Mouse (Mus musculus): ENCODE measurements at regions not wholly inside any gene's neighbourhood (a gene's known extent, or its start where the extent isn't known, plus 50 kb on each side); places are given as distances from the start of the nearest gene placed in this dataset.

DNA sequence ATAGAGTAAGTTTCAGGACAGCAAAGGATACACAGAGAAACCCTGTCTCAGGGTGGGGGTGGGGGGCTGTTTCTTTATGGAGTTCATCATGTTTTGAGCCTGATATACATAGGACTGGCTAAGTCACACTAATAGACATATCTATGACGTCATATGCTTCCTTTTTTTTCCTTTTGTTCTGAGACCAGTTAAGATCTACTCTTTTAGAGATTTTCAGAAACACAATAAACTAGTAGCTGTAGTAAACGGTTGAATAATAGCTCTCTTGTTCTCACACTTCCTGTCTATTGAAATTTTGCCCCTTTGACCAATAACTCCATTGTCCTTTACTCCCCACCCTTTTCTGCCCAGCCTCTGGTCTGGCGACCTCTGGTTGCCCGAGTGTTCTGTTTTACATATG is 382.6 kb upstream of the Jarid2 start:
- no peak for DNase-seq (ENCODE audit: low spot score)

DNA sequence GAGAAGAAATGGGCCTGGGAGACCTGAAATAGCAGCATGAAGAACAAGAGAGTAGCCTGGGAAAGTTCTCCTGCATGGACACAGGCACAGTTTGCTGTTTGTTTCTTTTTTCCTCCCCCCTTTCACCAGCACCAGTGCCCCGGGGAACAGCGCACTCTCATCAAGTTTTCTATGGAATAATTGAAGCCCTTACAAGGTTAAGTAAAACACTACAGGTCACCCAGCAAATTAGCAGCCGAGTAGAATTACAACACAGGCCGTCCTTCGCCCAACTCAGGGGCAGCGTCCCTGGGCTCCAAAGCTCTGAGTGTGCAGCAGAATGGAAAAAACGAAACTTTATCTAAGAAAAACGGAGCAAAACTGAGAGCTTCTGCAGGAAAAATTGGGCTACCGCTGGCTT is 381.6 kb upstream of the Jarid2 start:
- DNase-seq (ENCODE audit: low spot score) = no peak

DNA sequence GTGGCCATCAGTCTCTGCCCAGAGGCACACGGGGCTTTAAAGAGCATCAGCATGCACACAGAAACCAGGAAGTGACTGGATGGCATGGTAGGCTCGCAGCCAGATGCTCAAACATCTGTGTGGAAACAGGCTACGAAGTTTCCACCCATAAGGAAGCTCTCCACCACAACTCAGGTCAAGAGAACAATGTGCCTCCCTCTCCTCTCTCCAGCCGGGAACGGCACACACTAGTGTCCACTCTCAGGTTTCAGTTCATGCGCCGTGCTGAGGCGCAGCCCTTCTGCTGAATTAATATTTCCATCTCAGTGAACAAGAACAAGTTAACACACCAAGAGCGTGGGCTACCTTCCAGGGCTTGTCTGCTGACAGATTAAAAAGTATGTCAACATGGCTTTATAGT is 375.4 kb upstream of the Jarid2 start:
- DNase-seq (ENCODE audit: low spot score) = no peak

DNA sequence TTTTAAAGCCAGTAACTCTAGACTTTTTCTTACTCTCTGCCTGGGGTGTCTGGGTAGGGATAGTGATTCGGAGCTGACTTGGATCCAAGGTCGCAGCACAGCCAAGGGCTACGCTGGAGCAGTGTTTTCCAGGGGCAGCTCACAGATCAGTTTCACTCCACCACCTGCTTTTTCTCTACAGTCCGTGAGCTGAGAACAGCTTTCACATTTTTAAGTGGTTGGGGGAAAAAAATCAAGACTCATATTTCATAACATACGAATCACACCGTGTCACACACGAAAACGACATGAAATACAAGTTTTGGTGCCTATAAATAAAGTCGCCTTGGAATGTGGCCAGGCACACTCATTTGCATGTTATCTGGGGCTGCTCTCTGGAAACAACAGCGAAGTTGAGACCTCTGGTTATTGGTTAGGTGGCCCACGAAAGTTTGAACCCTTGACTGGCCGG is 373.5 kb upstream of the Jarid2 start:
- no peak for DNase-seq (ENCODE audit: low spot score)

DNA sequence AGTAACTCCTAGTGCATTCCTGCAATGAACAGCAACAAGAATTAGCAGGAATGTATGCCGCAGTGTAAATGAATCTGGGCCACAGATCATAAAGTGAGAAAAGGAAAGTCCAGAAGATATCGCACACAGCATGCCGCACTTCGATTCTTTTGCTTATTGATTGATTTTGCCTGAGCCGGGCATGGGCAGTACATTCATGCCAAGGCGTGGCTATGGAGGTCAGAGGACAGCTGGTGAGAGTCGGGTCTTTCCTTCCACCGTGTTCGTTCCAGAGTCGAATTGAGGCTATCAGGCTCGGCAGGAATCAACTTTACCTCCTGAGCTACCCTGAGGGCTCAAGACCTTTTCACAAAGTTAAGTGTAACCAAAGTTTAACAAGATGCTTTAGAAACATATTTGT is 372.3 kb upstream of the Jarid2 start:
- no peak for DNase-seq (ENCODE audit: low spot score)

DNA sequence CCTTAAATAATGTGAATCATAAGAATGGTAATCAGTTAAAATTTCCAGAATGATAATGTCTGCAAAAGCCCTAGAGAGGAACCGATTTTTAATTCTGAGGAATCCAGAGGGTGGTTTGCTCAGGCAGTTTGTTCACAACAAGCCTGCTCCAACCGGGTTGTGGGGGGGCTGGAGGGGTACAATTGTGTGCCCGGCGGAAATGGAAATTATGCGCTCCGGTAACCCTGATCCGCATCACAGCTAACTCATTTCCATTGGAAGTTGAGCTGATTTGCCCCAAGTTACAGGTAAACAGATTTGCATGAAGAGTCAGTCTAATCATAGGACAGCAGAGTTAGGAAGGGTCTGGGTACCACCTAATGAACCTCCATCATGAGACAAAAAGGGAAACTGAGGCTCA is 369.9 kb upstream of the Jarid2 start:
- no peak for DNase-seq (ENCODE audit: low spot score)

DNA sequence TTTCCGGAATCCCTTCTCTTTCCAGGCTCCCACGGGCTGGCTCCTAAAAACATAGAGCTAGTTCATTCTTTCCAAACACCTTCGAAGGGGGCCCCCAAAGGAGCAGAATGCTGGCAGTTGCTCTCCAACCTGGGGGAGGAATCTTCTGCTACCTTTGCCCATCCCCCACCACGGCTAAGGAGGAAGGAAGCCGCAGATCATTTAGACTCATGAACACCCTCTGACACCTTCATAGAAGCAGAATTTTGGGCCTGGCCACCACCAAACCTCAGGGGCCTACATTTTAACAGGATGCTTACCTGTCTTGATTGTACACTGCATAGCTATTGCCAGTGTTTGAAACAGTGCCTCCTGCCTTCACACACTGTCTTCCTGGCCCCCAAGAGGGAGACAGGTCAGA is 369.3 kb upstream of the Jarid2 start:
- no peak for DNase-seq (ENCODE audit: low spot score)

DNA sequence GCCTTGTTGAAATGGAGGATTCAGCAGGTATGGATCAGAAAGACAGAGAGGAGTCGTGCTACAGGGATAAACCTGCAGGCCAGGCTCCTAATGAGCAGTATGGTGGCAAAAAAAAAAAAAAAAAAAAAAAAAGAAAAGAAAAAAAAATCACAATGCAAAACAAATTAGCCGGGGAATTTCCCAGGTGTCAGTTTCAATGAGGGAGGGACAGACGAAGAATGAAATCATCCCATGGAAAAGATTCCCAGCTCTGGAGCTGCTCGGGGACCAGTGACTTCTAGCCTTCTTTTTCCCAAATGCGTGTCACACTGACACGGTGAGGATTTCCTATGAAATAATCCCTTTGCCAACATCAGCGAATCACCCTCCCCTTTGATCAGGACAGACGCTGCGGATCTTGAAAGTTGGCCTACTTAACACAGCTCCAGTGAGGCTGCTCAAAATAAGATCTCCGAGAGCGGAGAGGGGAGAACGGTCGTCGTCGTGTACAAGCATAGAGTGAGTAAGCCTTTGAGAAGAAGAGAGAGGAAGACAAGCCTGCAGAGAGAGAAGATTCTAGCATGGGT is 368.5 kb upstream of the Jarid2 start:
- no peak for DNase-seq (ENCODE audit: low spot score)

DNA sequence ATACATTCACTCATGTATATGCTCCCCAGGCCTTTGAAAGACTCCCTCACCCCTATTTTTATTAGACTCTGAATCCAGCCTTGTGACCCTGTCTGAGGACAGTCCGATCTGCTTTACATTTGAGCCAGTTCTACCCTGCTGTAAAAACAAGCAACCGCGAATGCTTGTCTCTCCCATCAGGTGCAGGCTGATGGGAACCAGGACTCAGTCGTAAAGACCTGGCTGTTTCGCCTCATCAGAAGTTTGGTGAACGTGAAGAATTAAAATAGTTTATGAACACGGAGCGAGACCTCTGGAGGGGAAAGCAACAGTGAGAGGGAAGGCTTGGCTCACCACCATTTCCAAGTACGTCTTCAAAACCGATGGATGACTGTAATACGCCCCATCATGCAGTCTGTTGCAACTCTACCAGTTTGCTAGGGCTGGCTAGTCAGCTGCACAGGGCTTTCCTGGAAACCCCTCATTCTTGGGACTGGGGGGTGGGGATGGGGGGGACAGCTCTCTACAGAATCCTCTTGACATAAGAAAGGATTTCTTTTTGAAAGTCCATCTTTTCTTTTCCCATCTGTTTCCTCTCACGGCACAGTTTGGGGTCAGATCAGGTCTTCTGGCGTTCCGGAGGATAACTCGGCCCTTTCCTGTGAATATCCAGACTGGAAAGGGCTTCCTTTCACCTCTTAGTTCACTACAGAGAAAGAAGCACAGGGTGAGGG is 366.8 kb upstream of the Jarid2 start:
- DNase-seq (ENCODE audit: low spot score) = no peak

DNA sequence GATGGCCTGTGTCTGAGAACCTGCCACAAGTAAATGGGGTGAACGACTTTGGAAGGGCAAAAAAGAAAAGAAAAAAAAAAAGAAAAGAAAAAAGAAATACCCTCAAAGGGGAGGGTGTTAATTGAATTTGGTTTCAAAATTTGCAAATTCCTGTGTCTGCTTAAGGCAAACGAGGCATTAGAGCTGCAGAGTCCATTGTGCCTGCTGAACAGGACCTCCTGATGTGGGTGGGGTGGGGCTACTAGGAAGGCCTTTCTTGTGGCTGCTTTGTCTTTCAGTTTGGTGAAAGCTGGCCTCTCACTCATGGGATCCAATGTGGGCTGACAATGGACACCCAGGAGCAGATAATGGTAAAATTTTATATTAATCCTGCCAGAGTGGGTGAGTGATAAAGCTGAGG is 366.3 kb upstream of the Jarid2 start:
- no peak for DNase-seq (ENCODE audit: low spot score)

DNA sequence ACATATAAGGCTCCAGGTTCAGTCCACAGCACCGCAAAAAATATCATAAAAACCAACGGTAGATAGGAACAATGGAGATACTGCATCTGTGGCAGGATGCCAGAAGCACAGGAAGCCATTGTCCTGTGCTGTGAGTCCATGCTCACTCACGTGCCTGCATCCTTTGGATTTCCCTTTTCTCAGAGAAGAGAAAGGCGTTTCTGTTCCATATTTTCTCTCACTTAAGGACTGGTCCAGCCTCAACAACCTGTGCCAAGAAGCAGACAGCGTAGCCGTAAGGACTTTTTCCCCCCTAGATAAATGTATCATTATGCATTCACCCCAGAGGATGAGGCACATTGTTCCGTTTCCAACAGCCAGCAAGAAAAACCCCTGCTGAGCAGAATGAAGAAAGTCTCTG is 360.0 kb upstream of the Jarid2 start:
- no peak for DNase-seq (ENCODE audit: low spot score)

DNA sequence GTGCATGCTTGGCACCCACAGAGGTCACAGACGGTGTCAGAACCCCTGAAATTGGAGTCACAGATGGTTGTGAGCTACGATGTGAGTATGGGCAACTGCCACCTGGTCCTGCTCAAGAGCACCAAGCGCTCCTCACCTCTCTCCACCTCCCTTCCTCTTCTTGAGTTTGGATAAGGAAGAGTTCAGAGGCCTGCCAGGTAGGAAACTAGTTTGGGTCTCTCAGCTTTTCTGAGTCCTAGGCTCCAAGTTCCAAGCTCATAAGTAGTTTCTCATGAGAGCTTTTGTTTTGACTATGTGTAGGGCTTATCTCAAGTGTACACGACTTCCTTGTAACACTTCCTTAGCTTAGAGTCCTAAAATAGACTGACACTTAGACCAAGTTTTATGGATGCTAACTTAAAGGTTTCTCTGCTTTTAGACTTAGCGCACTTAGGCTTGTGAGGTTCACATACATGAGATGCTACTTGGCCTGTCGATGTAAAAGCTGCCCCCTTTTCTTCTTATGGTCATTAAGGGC is 356.9 kb upstream of the Jarid2 start:
- no peak for DNase-seq (ENCODE audit: low spot score)

DNA sequence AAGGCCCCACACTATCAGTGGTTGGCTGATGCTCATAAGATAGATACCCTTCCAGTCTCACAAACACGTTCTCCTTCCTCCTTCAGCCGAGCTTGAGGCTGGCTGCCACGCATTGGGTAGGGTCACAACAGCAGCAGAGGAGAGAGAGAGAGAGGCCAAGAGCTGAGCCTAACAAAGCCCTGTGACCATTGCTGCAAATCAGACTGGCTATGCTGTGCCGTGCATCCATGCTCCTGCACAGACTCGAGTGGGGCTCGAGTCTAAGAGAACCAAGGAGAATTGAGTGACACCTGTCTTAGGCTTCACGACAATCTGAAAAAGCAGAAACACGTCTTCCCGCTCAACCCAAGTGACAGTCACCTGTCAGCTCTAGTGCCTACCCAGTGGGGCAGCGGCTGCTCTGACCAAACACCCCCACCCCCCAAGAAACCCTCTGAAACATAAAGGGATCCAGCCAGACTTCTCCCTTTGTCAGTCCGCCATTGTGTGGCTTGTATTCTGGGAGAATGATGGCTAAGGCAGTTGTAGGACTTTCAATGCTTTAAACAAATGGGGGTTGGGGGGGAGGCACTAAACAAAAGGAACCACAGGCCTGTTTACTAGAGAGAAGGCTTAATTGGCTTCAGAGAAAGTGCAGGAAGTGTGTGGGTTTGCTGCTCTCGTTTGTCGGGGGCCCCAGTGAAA is 353.7 kb upstream of the Jarid2 start:
- no peak for DNase-seq (ENCODE audit: low spot score)

DNA sequence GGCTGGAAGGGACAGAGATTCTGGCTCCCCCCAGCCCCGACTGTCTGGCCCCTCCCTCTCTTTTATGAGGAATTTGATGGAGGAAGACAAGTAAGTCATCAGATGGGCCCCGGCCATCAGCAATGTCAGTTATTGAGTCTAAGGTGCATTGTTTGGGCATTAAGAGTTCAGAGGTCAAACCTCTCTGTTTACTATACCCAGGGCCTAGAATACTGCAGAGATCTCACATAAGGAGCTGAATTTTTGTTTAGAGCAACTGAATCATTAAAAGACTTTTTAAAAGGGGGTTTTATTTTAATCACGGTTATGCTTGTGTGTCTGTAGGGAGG is 353.1 kb upstream of the Jarid2 start:
- no peak for DNase-seq (ENCODE audit: low spot score)

DNA sequence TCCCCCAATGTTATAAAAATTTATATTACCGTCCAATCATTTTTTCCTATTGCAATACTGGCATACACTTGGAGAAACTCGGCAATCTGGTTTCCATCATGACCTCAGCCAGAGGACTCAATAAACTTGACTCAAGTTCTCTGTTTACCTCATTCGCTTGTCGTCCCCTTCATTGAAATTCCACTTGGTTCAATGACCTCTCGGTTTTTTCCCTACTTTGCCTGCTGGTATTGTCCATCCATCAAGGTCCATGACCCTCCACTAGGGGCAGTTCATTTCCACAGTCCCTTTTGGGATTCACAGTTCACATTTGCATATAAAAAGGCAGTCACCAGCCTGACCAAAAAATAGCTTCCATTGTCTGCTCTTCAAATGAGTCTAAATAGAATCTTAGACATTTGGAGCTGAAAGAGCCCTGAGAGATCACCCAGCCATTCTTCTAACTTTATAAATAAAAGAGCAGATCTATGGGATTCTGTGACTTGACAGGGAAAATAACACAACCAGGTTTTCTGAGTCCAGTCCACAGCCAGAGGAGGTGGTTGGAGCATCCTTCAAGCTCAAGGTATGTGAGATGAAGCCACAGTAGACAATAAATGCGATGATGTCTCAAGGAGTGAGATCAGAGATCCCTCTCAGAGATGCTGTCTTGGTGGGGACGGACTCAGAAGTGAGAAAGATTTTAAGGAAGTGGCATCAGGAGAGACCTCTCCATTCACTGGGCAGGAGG is 347.4 kb upstream of the Jarid2 start:
- no peak for DNase-seq (ENCODE audit: low spot score)

DNA sequence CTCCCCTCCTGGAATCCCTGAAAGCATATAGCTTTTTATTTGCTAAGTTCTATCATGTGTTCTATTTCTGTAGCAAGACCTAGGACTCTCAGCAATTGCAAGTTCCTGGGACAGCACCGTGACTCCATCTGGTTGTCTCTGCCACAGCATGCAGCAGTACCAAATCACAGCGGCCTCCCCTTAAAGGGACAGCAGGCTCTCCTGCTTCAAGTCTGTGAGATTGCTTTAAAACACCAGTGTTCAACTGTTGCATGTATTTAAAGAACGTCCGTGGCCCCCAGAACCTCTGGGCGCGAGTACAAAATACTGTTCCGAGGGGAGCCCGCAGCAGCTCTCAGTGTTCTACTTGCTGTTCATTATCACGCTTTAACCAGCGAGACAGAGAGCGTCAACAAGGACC is 346.0 kb upstream of the Jarid2 start:
- DNase-seq (ENCODE audit: low spot score) = no peak

DNA sequence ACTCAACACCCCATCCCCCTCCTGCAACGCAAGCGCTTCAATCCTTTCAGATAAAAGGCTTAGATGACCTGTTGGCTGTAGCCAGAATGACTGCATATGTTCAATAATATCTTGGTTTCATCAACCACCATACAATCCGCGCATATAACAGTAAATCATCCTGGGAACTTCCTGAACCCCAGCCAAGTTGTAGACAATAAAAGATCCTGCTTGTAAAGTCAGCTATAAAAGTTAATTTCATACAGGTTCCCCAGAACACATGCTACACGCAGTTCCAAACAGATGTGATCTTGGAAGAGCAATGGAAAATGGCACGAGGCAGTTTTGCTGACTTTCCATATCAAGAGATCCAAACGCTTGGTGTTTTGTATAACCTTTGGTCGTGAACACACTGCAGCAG is 342.5 kb upstream of the Jarid2 start:
- no peak for DNase-seq (ENCODE audit: low spot score)

DNA sequence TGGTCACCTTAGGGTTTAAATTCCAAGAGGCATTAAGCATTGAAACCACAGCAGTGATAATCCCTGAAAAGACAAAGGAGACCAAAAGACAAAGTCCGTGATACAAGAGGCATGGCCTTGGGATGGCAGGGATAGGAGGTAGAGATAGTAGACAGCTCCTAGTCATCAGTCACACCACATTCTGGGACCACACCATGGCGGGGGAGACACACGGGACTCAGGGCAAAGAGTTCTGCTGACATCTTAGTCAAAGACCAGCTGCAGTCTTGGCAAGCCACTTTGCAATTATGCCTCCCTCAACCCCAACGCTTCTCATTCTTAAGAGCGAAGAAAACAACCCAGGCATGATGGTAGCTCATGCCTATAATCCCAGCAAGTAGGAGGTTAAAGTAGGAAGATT is 339.6 kb upstream of the Jarid2 start:
- no peak for DNase-seq (ENCODE audit: low spot score)

DNA sequence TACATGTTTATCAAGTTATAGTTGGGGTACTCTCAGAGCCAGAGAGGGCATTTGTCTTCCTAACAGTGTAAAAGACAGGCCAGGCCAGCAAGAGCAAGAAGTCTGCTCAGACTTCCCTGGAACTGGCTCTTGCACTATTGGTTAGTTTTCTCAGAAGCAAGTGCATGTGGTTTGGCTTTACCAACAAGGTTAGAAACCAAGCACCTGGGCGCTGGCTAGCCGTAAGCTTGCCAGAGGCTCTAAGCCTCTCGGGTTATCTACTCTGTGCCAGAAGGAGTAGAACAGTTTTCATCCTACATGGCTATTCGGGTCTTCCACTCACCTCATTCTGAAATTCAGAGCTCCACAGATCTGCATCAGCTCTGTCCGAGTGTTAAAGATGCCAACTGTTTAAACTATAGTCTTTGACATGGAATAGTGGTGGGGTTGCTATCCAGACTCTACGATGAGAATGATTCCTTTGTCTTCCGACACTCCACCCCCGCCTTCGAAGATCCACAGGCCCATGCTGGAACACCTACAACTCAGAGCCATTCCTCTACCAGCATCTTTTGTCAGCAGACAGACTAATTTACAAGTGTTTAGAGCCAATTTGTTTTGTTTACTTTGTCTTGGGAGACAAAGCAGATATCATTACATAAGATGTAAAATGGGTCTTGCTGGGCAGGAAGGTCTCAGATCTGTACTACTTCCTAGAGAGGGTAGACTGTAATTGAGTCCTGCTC is 338.4 kb upstream of the Jarid2 start:
- no peak for DNase-seq (ENCODE audit: low spot score)

DNA sequence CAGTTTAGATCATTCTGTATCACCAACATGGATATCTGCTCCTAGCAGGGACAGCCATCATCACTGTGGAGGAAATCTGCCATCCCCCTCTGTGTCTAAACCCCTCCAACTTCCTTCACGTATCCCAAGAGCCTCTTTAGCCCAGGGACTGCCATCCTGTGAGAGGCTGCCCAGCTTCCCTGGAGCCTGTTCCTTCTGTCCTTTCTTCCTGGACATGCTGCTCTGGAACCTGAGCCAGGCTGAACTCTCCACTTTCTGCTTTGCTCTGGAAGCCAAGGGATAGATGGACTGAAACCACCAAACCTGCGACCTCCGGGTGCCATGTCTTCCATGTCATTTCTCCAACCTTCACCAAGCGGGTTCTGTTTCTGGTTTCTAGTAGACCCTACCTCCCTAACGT is 335.3 kb upstream of the Jarid2 start:
- DNase-seq (ENCODE audit: low spot score) = no peak

DNA sequence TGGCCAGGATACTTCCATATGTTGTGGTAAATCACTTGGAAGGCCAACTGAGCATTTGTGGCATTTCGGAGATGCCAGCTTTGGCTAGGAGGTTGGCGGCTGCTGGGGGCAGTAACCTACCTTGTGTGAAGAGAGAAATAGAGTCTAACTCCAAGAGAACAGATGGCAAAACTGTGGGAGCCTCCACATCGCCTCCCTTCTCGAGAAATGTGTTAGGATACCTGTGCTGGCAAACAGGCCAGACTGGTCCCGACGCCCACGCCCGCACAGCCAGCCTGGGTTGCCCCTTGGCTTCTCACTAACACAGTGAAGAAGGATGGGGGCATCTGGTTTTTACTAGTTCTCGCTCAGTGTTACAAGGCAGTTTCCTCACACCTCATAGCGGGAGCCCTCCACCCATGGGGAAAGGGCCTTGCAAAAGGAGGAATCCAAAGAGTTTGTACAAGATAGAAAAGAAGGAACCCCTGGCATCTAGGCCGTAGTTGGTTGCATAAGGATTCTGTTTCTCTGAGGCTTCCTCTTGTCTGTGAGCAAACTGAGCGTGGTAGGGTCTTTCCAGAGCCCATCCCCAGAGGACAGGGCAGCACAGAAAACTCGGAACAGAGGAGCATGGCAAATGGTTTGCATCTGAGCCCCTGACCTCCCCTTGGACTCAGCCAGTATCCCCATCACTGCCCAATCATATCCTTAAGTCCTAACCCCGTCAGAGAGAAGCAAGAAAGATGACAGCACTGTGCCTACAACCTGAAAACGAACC is 330.5 kb upstream of the Jarid2 start:
- no peak for DNase-seq (ENCODE audit: low spot score)

DNA sequence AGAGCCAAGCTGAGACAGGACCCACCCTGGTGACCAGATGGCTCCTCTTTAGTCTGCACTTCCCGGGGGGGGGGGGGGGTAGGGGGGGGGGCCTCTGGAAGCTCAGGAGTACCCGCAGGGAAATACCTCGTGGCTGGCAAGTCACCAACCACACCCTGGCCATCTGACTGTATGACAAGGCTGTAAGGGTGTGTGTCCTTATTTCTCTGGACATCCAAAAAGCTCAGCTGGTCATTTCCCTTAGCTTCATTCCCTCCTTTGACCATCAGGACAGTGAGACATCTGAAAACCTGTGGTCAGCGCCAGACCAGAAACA is 329.9 kb upstream of the Jarid2 start:
- no peak for DNase-seq (ENCODE audit: low spot score)

All from testis, postnatal 10 days (tissue).